Mouse (Mus musculus) brain, embryonic 14.5 days (tissue): ENCODE data around the gene Eps8. TPM values are rescaled to one million over a fixed set of nuclear protein-coding genes. Genes with fewer than 3 reads are reported as not detected.

ENCODE experiments used
- DNase-seq: peaks from one replicate; pipeline ENCODE4 v3.0.0-alpha.2; 2011; ENCODE audit warnings: low read depth
- CTCF ChIP-seq: fragments of 200-500 bp; IDR thresholded peaks from 2 replicates; pipeline ENCODE4 v1.5.1; 2012; ENCODE audit warnings: inconsistent platforms, mild to moderate bottlenecking, moderate library complexity, borderline replicate concordance; ENCODE audit not compliant: insufficient read depth, insufficient read length; ENCODE audit errors: extremely low read depth
- POLR2A ChIP-seq: fragments of 200-500 bp; IDR thresholded peaks from 2 replicates; pipeline ENCODE4 v1.6.1; 2012; ENCODE audit warnings: mild to moderate bottlenecking, inconsistent platforms, borderline replicate concordance; ENCODE audit not compliant: poor library complexity, insufficient read depth, insufficient read length, severe bottlenecking; ENCODE audit errors: extremely low read depth
- polyA plus RNA-seq: library from polyadenylated mRNA; depleted of rRNA; stranded (reverse); fragments of >200 nt; gene quantifications from 2 replicates; pipeline ENCODE4 v1.2.3, GENCODE M21; 2012

Gene Eps8
- polyA plus RNA-seq, 1 experiment = 8.0 TPM

DNA sequence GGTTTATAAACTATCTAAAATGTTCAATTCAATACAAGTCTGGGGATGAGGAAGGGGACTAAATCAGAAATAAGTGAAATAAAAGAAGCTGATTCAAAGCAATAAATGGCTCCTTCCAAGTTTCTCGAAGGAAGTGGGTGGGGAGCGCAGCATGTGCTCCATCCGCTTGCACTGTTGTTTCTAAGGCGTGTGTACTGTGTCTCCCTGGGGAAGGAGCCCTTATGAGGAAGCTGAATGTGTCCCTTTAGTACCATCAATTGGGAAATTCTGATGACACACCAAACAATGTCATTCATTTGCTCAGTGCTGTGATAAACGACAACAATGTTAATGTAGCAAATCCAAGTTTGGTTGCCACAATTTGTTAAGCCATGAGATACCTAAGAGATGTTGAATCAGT, 33.0 kb upstream of the Eps8 start:
- TF ChIP-seq POLR2A = no peak
- TF ChIP-seq CTCF = no peak
- DNase-seq = no peak

DNA sequence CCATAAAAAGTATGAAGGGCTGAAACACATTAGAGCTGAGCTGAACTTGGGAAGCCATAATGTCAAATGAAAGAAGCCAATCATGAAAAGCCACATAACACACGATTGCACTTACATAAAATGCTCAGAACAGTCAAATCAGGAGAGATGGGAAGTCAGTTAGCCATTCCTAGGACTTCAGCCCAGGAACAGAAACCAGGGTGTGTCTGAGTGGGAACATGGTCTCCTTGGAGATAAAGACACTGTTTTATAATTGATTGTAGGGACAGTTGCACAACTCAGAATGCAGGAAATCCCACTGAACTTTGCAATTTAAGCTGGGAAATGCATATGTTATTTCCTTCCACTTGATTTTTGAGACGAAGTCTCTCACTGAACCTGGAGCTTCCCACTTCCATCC, 28.0 kb upstream of the Eps8 start:
- no peak for DNase-seq
- TF ChIP-seq POLR2A = no peak
- no peak for TF ChIP-seq CTCF

DNA sequence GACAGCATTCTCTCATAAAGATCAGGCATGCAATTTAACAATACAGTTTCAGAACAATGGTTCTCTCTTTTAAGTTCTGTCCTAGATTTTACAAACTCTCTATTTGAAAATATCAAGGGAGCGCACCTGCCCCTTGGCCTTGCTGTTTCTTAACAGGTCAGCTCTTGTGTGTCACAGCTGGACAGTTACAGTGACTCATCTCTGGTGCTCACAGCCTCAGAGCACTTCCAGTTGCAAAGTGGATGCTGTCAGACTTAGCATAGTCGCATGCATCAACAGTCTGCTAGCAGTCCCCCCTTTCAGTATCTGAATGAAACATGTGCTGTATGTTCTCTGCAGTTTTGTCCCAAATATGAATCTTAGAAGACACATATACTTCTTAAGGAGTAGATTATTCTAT, 26.3 kb upstream of the Eps8 start:
- TF ChIP-seq POLR2A = no peak
- DNase-seq = no peak

DNA sequence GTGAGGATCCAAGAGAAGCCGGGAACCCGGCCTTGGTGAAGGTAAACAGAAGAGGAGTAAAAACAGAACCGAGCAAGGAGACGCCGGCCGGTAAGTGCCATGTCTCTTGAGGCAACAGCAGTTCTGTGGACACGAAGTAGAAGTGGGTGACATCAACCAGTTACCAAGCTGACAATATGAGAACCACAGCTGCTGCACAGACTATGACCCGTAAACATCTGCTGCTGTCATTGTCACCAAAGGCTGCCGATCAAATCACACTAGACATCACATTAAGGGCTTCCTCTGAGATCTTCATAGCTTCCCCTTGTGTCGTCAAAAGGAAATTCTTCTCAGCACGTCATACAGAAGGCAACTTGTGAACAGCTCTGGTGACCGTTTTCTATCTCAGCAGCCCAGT, 21.9 kb upstream of the Eps8 start:
- TF ChIP-seq CTCF (no peak), POLR2A (no peak)
- no peak for DNase-seq

DNA sequence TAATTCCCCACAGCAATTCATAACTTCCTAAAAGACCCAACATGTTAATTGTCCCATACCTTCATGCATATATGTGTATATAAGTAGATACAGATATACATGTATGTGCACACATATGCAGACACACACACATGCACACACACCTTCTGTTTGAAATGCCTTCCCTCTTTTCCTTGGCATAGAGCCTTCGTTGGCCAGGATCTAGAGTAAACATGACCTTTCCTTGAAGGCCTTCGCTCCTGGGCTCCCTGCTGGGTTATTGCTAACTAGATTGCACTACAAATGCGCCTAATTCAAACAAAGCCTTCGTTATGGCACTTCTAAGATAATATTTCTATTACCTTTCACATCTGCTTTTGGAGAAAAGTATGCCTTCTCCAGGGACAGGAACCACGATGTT, 20.9 kb upstream of the Eps8 start:
- TF ChIP-seq POLR2A (no peak), CTCF (no peak)
- DNase-seq = no peak

DNA sequence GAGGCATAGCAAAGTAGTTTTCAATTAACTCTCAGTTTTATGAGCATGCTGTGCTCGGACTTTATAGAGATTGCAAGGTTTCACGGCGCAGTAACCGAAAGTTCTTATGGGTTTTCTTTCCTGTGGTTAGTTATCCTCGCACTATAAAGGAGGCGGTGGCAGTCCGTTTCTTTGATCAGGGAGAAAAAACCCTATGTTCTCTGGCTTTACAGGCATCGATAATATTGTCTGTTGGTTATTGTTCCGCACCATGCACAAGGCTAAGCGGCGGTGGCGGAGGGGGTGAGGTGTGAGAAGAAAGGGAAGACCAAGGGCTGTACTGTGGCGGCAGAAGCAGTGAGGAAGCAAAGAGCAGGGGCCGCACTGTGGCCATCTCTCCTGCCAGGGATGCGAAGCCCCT, 18.6 kb upstream of the Eps8 start:
- DNase-seq = no peak
- TF ChIP-seq CTCF (no peak), POLR2A (no peak)

DNA sequence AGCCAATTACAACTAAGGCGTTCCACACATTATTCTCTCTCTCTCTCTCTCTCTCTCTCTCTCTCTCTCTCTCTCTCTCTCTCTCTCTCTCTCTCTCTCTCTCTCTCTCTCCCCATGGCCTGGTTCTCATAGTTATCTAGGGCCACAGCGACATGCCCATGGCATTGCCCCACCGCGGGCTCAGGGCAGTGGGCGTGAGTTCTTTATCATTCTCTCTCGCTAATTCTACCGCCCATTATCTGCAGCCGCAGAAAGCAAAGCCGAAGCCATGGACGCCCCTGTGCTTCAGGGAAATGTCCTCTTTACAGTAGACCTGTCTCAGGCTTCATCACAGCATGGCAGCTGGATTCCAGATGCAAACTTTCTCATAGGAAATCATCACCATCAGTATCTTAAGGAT, 16.9 kb upstream of the Eps8 start:
- DNase-seq = no peak
- TF ChIP-seq POLR2A (no peak), CTCF (no peak)

DNA sequence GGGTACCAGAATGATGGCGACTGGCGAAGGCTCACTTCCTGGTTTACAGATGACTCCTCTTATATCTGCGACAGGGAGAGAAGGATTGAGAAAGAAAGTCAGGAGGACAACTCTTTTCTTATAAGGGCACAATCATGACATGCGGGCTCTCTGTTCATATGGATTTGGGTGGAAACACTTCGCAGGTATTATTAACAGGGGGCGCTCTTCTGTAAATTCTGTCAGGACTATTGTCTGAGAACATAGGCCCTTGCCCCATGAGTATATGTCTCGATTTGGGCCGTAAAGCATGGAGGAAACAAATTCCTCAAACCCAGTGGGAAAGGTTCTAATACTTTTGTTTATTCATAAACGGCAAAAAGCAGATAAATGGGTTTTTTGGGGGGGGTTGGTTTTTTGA, 16.1 kb upstream of the Eps8 start:
- no peak for DNase-seq
- TF ChIP-seq POLR2A = no peak

DNA sequence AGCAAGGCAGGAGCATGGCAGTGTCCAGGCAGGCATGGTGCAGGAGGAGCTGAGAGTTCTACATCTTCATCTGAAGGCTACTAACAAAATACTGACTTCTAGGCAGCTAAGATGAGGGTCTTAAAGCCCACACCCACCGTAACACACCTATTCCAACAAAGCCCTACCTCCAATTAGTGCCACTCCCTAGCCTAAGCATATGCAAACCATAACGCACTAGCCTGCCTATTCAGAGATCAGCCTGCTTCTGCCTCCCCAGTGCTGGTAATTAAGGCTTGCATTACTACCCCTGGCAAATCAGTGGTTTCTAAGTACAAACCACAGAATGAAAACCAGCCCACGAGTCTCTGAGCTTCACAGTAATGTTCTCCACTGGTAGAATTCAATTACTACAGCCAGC, 15.2 kb upstream of the Eps8 start:
- DNase-seq = no peak
- TF ChIP-seq CTCF (no peak), POLR2A (no peak)

DNA sequence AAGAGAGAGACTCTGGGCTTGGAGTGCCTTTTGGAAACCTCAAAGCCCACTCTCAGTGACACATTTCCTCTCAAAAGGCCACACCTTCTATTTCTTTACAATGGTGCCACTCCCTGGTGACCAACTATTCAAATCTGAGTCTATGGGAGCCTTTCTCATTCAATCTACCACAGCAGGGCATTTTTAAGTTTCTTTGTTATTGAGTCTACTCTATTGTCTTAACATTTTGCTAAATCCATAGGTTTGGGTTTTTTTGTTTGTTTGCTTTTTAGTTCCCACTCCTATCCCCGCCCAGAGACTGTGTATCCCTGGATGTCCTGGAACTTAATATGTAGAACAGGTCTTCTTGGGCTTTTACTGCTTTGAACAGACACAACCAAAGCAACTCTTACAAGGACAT, 14.8 kb upstream of the Eps8 start:
- no peak for TF ChIP-seq POLR2A
- TF ChIP-seq CTCF = no peak
- DNase-seq = no peak

DNA sequence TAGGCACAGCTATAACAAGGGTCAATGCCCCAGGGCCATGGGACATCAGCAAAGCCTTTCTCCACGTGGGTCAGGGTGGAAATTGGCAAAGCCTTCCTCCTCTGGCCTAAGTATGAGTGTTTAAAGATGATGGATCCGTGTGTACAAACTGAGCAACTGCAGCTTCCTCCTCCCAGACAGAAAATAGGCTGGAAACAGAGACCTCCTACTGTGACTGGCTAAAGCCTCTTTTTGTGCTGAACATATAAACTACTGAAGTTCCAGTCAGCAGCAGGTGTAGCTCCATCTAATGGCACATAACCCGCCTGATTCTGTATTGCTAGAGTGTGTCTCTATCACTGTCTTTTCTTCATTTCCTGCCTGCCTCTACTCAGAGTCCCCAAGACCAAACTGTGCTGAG, 13.7 kb upstream of the Eps8 start:
- TF ChIP-seq CTCF (no peak), POLR2A (no peak)
- DNase-seq = no peak

DNA sequence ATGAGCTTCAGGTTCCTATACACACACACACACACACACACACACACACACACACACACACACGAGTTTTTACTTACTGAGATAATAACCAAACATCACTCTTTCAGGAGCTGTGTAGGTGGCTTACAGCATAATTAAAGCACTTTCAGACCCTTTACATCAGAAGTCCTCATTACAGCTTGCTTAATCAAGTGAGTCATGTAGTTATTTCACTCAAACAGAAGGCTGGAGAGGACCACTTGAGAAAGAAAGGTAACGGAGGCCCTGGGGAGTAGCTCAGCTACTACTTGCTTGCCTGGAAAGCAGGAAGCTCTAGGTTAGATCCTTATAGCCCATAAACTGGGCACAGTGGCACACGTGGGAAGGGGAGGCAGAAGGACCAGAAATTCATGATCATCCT, 13.0 kb upstream of the Eps8 start:
- no peak for TF ChIP-seq CTCF
- TF ChIP-seq POLR2A = no peak
- no peak for DNase-seq

DNA sequence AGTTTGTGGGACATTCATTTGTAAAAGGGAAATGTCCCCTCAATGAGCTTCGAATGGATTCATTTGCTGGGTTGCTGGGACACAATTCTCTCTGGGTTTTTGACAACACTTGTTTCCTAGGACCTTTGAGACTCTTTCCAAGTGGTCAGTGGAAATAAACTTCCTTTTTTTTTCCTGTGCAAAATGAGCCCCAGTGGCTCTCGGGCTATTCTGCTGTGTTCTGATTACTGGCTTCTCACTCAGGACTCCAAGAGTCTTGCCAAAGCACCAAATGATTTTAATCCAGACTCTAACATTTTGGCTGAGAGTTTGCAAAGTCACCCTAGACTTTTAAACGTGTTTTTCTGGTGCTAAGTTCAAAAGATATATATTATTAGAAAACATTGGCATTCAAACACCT, 10.3 kb upstream of the Eps8 start:
- TF ChIP-seq POLR2A (no peak), CTCF (no peak)
- no peak for DNase-seq

DNA sequence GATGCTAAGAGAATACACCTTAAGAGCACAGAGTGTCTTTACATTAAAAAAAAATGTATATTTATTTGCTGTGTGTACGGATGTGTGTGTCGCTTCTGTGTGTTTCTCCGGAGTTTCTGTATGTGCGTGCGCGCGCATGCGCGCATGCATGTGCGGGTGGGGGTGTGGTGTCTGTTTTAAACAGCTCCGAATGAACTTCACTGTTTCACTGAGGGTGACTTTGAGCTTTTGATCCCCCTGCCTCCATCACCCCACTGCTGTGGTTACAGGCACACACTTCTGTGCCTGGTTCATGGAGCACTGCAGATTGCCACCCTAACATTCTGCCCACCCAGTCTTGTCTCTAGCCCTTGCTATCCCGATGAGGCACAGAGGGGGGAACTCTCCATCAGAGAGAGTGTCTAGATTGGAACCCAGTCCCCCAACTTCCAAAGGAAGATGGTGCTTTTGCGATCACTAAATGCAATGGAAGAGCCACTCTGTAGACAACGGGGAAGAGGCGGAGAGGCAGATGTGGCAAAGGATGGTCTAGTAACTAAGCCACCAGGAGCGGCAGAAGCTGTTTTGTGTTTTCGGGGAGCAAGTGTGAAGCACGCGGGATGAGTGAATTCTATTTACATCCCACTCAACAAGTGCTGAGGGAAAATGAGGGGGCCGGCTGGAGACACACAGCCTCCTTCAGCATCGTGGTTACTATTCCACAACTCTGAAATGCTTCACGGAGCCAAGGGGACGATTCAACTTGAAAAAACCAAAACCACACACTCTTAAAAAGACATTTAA, 7.1 kb upstream of the Eps8 start:
- TF ChIP-seq CTCF = no peak
- no peak for TF ChIP-seq POLR2A
- no peak for DNase-seq
